Mouse (Mus musculus) retina, embryonic 14.5 days (tissue): Measurements from ENCODE around the gene Plp2.
A peak's percentile ranks its signal among the peaks of the same experiment; 100 is the strongest.
"Not testable (repeated sequence)": the region's sequence is repeated elsewhere in the genome, so short reads cannot be mapped to it uniquely, and the experiment has no call there.

Experiments used
- DNase-seq: peaks from one replicate; pipeline ENCODE4 v3.0.0-alpha.2; 2015; ENCODE audit warnings: low spot score

The Plp2 gene

GRCm38 (mm10) chrX:7670921-7671623 is at the start of gene Plp2:
TSS of gene Plp2 (minus strand) at chrX:7671390.
- DNase-seq = no peak

DNA sequence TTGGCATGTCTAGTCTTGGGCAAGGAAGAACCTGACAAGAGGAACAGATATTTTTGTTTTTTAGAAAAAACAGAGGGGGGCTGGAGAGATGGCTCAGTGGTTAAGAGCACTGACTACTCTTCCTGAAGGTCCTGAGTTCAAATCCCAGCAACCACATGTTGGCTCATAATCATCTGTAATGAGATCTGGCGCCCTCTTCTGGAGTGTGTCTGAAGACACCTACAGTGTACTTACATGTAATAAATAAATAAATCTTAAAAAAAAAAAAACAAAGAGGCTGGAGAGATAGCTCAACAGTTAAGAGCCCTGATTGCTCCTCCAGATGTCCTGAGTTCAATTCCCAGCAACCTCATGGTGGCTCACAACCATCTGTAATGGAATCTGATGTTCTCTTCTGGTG is 44.9 kb upstream of the Plp2 start:
- DNase-seq = not testable (repeated sequence)

DNA sequence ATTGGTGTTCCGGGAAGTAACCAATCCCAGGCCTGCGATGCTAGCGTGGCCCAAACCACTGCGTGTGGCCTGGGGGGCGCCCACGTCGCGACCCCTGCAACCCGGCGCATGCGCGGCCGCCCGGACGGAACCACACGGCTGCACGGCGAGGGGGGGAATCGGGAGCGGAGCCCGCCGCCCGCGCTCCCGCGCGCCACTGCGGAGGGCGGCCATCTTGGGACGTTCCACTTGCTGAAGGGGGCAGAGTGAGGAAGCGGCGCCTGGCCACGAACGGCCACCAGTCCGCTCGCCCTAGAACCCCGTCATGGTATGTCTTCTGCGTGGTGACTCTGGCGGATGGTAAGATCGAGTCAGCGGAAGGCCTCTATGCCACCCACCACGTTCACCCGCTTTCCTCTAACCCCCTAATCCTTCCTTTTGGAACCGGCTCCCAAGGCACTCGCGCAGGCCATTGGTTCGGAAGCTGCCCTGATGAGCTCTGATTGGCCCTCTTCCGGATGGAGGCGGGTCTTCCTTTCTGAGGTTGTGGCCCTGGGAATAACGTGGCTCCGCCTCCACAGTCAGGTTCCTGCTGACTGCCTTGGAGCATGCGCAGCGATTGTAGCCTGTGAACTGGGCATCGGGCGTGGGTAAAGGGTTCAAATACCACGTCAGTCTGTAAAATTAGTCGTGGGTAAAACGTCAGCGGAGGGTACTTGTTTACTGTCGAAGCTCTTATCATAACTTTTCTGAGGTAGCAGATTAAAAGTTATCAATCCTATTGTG is 43.1 kb upstream of the Plp2 start, which contains the start of gene Wdr45:
Gene Wdr45 (plus strand): TSS at position 199 of the 765 bp plus-strand sequence.
- peak; percentile 93 for DNase-seq

GRCm38 (mm10) chrX:7713764-7714134 is 42.6 kb upstream of the Plp2 start:
- DNase-seq = not testable (repeated sequence)

DNA sequence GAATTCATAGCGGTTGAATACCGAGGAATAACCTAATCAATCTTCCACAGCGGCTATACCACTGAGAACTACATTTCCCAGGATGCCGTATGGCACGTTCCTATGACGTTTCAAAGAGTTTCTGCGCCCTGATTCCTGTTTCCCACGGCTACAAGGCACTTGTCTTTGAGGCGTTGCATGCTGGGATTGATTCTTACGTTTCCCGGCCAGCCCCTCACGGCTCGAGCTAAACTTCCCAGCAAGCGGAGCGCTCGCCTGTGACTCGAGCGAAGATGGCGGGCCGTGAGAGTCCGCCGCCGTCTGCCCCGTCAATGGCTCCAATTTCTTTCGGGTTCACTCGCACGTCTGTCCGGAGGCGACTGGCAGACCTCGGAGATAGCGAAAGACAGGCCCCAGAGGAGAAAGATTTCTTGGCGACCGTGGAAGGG is 25.8 kb upstream of the Plp2 start, which contains the start of gene Gpkow:
Gene Gpkow (plus strand): TSS at position 178 of the 428 bp plus-strand sequence.
- DNase-seq = peak; percentile 88

GRCm38 (mm10) chrX:7696520-7696919 is 25.3 kb upstream of the Plp2 start:
- DNase-seq = no peak

DNA sequence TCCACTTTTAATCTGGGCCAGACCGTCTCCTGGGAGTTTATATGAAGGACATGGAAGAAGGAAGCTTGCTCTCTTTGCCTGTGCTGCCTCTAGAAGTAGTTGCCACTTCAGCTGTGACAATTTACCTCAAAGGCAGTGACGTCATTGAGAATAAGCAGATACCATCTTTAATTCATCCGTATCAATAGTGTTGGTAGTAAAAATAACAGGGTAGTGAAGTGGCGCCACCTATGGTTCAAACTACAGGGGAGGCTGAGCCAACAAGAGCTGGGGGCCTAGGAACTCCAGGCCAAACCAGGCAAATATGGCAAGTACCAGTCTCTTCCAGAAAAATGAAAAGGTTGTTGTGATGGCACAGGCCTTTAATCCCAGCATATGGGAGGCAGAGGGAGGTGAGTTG is 21.7 kb upstream of the Plp2 start:
- peak; percentile 56 for DNase-seq

DNA sequence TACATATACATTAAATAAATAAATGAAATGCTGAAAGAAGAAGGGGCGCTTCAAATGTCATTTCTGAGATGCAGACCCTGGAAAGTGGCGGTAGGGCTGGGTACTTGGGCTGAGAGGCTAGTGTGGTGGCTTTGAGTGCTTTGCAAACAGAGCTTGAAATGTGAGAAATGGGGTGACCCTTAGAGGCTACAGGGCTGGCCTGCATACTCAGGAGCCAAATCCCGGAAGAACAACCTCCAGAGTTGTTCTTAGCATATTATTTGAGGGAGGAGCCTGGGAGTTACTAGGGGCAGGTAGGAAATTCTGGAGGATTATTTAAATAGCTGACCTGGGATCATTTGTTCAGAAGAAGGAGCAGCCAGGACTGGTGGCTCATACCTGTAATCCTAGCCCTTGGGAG is 19.3 kb upstream of the Plp2 start:
- no peak for DNase-seq

DNA sequence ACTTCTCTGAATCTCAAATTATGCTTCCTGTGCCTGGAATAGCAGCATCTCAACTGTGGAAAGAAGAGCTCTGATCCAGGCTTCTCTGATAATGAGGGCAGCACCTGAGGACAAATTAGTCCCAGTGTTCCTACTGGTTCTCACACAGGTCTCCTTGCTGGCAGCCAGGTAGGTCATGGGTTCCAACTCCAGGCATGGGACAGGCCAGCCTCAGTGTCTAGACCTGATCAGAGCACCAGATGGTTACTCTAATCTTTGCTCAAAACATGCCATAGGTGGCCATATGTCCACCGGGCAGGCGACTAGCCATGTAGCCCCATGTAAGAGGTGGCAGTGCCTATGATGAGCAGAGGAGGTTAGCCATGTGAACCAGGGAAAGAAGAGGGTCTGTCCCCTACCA is 17.1 kb upstream of the Plp2 start:
- no peak for DNase-seq

GRCm38 (mm10) chrX:7680864-7681263 is 9.7 kb upstream of the Plp2 start, which contains the start of gene Magix:
TSS of gene Magix (minus strand) at chrX:7681251.
- no peak for DNase-seq

- no peak for DNase-seq
Measured at GRCm38 (mm10) chrX:7680057-7680412, 8.8 kb upstream of the Plp2 start.

DNA sequence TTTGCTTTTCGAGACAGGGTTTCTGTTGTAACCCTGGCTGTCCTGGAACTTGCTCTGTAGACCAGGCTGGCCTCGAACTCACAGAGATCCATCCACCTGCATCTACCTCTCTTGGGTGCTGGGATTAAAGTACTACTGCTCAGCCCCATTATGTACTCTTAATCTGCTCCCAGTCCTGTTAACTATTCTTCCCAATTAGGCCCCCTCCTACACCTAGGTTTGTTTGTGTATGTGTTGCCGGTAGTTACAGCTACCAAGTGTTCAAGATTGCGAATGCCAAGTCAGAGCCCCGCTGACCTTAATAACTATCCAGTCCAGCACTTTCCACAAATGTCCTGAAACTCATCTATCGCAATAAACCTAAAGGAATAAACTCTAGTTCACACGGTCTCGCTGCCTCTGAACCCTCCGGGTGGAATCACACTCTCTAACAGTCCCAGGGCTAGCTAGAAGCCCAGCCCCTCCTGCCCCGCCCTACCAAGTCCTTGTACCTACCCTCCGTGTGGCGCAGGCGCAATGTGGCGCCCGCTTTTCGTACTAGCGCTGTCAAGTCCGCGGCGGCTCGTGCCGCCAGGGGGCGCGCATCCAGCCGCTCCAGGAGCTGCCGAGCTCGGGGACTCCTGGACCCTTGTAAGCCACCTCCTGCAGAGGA is 8.3 kb upstream of the Plp2 start:
- peak; percentile 93 for DNase-seq

DNA sequence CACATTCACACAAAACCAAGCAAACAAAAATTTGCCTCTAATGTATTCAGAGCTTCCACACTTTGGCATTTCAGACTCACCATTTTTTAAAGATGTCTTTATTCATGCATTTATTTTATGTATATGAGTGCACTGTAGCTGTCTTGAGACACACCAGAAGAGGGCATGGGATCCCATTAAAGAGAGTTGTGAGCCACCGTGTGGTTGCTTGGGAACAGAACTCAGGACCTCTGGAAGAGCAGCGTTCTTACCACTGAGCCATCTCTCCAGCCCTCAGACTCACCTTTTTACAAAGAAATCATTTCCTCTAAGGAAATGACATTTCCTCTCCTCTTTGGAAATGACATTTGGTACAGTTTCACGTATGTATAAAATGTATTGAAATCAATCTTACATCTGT is 7.8 kb upstream of the Plp2 start:
- no peak for DNase-seq

GRCm38 (mm10) chrX:7675001-7675380 is 3.8 kb upstream of the Plp2 start:
- no peak for DNase-seq

GRCm38 (mm10) chrX:7674284-7675000 is 3.3 kb upstream of the Plp2 start:
- no peak for DNase-seq

DNA sequence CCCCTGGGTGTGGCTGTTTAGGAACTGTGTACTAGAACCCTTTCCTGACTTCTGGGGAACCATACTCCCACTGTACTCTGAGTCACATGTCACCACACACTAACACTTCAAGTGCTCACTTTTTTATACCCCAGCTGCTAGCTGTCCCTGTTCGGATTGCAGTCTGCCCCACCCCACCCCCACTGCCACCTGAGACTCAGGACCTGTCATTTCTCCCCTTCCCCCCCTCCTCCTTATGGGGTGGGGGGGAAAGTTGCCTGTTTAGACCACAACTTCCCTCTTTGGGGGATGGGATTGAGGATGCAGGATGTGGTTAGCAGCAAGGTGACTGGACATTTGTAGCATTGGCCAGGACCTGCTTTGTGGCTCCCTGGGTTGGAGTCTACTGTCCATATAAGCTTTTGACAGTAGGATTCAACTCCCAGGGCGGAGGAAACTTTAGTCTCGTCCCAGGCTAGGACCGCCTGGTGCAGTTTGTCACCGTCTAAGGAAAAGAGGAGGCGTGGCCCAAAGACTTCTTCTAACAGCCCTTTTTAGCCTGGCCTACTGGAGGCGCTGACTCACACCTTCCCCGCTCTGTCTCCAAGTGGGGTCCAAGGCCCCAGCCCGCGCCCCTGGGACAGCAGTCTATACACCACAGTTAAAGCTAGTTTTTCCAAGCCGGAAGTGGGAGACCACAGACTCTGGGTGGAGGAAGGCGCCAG is 2.5 kb upstream of the Plp2 start:
- no peak for DNase-seq

DNA sequence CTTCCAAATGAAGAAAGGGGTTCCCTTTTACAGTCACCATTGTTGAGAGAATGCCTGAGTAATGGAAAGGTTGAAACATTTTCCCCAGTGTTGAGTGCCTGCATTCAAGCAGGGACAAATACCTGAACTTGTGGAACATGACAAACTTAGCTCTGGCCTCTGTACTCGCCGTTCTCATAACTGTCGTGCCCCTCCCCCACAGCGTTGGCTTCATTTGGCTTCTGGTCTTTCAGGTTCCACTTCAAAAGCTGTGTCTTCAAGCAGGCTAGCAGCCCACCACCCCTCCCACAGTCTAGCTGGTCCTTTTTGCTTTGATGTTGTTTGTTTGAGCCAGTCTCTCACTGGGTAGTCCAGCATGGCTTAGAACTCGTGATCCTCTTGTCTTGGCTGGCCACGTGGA is 1.5 kb upstream of the Plp2 start:
- no peak for DNase-seq

GRCm38 (mm10) chrX:7670390-7670881 is 754 bp downstream of the Plp2 start:
- DNase-seq = peak; percentile 59

DNA sequence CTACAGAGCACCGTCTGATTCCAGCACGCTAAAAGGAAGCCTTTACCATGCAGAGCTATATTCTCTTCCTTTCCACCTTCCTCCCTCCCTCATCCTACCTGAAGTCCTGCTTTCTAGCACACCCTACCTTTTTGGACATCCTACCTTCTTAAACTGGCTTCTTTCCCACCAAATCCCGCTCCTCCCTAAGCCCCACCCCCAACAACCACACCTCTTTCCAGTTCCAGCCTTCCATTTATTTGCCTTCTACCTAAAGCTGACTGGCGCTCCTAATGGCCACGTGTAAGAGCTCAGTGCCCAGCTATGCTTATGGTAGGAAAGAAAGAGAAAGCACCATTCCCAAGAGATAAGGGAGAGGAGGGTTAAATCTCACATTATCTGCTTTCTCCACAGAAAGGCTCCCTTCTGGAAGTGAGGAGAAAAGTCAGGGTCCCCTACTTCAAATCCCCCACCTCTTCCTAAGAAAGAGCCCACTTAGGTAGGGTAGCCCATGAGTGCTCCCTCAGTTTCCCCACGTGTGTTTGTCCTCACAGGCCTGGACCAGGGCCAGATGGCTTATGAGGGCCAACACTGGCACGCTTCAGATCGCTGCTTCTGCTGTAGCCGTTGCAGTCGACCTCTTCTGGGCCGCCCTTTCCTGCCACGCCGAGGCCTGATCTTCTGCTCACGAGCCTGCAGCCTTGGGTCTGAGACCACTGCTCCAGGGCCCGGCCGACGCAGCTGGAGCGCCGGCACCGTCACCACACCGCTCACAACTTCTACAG is 5.3 kb downstream of the Plp2 start:
- DNase-seq = no peak

- DNase-seq = no peak
Measured at GRCm38 (mm10) chrX:7664791-7665190, 6.4 kb downstream of the Plp2 start.

- no peak for DNase-seq
Measured at GRCm38 (mm10) chrX:7662936-7663335, 8.3 kb downstream of the Plp2 start.
